Mouse (Mus musculus) spleen, postnatal 10 days (tissue): ENCODE results near the gene Qprt.

Experiments used
- DNase-seq, 2 experiments: peaks; one replicate each; pipeline ENCODE4 v3.0.0; 2021 to 2022; ENCODE audit warnings: low spot score in 2 of 2

Qprt gene

DNA sequence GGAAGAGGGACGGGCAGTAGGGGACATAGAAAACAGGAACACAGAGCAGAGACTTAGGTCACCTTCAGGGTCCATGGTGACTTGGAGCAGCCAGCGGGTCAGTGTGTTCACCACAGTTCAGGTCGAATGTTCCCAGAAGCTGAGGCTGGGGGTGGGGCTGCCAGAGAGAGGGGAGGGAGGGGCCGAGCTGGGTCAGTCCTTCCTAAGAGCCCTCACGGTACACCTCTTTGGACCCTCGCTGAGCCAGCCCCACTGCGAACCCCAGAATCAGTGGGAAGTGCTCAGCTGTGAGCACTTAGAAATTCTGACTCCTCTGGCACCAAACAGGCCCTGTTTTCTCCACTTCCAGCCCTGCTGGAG, at the start of gene Qprt:
Gene Qprt, minus strand, starts transcription at position 316 of the 360 bp plus-strand sequence.
- no peak for DNase-seq

DNA sequence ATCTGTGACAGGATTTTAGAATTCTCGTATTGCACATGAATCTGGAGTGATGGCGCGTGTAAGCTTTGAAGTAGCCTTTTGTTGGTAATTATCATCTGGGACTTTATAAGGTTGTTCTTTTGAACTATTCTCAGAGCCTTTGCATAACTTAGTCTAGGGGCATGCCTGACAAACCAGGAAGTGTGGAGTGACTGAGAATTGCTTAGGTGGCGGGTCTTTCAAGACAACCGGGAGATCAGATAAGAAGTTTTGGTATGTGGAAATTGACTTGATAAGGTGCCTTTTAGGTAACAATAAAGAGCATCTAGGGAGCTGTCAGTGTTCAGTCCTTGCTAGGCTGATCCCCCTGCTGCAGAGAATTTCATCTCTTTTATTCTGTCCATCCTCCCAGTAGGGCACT, 44.5 kb upstream of the Qprt start:
- DNase-seq, result no peak

DNA sequence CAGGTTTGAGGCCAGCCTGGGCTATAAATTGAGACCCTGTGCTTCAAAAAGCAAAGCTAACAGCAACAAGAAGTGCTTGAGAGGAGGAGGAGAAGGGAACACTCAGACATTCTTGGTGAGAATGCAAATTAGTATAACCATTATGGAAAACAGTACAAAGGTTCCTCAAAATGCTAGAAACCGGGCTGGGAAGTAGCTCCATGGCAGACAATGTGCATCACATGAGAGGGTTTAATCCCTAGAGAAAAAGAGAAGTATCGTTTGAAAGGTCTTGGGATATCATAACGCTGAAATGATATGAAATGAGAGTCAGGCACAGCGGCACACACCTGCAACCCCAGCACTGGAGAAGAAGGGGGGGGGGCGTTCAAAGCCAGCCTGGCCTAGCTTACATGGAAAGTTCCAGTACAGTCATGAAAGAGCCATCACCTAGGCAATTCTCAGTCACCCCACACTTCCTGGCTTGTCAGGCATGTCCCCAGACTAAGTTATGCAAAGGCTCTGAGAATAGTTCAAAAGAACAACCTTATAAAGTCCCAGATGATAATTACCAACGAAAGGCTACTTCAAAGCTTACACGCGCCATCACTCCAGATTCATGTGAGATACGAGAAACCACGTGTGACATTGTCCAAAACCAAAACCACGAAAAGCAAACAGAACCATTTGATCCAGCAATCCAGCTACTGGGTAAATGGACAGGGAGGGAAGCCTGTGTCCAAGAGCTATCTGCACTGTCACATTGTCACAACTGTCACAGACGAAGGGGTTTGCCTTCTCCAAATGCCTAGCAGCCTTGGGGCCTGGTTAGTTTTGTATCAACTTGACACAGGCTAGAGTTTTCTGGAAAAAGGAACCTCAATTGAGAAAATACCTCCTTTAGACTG, 43.8 kb upstream of the Qprt start:
- no peak for DNase-seq

DNA sequence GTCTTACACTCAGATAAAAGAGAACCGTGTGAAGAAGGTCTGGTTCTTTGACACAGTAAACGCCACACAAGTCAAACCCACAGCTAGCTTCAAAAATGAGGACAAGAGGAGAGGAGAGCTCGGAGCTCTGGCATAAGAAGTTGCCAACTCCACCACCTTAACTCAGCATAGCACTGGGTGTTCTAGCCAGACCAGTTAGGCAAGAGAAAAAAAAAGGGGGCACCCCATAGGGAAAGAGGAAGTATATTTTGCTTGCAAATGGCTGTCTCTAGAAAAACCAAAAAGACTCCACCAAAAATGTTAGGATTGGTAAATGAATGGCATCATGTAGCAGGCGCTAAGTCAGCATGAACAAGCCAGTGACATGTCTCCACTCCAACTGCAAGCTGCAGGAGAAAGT, 42.0 kb upstream of the Qprt start:
- no peak for DNase-seq

DNA sequence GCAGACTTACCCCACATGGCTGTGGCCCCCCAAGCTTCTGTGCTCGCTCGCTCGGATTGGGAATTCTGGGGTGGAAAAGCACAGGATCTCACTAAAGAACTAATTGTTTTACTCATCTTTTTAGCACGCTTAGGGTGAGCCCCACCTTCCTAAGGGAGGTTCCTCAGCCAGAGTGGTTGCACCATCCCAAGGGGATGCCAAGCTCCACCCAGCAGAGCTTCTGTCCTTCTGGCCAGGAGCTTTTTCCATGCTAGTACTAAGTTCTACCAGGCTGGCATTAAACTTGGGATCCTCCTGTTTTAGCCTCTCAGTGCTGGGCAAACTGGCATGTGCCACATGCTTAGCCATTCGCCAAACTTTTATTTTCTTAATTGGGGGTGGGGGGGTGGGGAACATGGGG, 40.5 kb upstream of the Qprt start:
- DNase-seq, result no peak

DNA sequence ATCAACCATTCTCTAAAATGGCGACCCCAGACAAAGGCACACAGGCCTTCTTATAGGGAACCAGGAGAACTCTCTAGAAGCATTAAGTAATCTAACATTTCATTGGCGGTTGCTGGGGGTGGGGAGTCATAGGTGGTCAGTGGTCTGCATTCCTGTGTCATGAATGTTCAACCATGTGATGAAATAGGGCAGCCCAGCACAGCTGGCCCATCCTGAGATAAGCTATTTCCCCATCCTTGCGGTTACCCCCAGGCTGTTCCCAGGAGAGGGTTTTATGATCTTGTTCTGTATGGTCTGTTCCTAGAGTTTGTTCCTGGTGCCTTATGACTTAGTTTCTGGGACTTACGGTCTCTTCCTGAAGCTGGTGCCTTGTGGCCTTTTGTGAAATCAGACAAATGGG, 35.5 kb upstream of the Qprt start:
- DNase-seq, result no peak

DNA sequence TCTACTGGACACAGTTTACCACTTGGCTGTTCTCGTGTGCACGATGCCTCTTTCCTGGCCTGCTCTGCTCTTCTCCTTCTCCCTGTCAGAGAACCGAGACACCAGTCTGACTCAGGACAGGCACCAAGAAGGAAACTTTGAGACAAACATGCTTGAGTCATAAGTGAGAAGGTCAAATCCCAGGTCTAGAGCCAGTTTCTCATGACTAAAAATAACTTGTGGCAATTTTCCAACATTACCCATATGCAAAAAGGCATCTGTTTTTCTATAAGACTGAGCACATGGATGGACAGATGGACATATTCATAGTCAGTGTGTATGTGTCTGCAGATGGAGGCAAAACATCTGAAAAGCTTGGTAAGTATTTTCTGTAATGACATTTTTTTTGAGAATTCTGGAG, 31.5 kb upstream of the Qprt start:
- no peak for DNase-seq

DNA sequence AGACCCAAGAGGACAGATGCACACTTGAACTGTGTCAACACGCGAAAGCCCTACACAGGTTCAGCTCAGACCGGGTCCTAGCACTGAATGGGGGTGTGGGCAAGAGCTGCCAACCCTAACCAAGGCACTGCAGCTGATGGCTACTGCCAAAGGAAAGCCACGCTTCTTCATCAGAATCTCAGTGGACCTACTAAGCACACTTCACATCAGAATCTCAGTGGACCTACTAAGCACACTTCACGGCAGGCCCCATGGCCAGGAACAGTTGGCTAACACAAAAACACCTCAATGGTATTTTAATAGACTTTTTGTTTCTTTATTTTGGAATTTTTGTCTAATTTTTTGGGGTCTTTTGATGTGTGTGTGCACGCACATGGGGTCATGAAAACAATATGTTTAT, 30.4 kb upstream of the Qprt start:
- no peak for DNase-seq

DNA sequence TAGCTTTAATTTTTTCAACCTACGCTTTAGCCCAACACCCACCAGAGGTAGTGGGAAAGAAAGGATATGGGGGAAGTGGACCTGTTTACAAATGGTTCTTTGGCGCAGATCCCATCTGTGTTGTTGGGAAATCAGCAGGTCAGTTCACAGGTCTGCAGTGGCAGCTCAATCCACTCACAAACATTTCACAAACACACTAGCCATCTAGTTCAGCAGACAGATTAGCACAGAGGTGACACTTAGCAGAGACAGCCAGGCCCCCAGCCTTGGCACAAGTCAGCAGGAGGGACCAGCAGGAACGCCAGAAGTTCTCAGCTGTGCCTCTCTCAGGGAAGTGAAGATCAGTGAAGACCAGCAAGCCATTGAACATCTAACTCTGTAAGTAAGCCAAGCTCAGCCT, 25.9 kb upstream of the Qprt start:
- no peak for DNase-seq

DNA sequence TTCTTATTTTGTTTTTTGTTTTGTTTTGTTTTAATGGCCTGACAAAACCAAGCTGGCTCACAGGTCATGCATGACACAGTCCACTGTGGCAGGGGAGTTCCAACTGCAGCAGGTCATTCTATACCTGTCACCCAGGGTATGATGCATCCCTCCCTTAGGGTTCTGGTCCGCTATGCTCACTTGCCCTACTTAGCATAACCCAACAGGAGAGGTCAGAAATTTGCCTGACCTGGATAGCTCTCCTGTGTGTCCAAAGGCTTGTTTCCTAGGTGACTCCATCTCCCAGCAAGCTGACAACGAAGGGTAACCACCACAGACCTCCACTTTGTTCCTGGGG, 24.2 kb upstream of the Qprt start:
- no peak for DNase-seq

DNA sequence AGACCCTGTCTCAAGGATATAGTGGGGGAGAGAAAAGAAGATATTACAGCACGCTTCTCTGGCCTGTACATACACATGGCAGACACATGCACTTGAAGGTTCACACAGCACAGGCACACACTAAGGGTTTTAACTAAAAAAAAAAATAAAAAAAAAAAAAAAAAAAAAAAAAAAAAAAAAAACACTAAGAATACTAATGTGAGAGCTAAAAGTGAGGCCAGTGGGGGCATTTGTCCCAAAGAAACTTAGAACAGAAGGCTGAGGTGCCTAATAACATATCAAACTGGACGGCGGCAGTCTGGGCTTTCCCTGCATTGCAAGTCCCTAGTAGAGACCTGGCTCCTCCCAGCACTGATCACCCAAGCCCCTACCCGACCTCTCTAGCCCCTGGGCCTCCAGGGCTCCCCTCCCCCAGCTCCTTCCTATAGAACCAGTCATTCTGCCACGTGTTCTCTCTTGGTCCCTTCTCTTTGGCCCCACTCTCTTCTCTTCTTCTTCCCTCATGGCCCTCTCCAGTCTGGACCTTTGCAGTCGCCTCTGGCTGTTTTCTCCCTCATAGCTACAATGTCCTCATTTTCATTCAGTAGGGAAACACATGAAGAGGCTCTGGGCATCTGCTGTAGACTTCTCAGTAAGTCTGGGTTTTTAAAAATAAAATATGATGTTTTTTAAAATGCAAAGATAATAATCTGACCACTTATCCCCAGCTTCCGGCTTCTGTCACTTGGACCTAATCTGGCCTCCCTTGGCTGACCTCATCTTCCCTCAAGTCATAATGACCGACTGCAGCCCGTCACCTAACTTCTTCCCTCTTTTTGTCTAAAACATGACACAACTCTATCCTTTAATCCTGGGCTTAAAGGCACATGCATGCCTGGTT, 23.6 kb upstream of the Qprt start:
- no peak for DNase-seq

DNA sequence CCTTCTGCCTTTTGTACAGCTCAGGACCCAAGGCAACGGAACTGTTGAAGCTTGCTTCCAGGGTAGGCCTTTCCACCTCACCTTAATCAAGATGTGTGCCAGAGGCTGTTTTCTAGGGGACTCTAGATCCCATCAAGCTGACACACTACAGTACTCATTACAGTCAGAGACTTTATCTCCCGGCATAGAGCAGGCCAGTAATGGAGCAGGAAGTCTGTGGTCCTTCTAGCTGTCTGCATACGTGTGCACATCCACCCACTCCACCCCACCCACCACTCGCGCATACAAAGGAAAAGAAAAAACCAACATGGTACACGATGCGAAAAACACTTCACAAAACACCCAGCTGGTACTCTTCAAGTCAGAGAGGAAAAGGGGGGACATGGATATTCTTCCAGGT, 22.4 kb upstream of the Qprt start:
- no peak for DNase-seq

DNA sequence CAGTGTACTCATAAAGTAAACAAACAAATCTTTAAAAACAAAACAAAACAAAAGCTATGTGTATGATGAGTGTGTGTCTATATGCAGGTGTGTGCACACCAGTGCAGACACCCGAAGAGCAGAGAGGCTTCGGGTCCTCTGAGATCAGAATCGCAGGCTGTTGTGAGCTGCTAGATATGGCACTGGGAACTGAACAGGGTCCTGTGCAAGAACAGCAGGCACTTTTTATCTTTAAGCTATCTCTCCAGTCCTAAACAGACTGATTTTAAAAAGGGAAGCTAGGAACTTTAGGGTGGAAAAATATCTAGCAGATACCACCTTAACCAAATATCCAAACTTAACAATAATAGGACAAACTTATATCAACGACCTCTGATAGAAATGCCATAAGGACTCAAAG, 20.6 kb upstream of the Qprt start:
- no peak for DNase-seq

DNA sequence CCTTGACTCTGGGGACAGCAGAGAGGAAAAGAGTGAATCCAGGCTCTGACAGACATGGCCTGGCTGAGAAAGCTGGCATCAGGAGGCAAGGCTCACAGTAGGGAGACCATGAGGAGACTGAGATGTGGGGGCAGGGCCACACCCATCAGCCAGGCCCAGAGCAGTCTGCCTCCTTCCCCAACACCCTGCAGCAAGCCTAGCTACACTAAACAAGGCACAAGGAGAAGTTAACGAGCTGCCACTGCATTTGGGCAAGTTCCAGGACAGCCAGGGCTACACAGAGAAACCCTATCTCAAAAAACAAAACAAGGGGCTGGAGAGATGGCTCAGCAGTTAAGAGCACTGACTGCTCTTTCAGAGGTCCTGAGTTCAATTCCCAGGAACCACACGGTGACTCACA, 20.2 kb upstream of the Qprt start:
- no peak for DNase-seq

DNA sequence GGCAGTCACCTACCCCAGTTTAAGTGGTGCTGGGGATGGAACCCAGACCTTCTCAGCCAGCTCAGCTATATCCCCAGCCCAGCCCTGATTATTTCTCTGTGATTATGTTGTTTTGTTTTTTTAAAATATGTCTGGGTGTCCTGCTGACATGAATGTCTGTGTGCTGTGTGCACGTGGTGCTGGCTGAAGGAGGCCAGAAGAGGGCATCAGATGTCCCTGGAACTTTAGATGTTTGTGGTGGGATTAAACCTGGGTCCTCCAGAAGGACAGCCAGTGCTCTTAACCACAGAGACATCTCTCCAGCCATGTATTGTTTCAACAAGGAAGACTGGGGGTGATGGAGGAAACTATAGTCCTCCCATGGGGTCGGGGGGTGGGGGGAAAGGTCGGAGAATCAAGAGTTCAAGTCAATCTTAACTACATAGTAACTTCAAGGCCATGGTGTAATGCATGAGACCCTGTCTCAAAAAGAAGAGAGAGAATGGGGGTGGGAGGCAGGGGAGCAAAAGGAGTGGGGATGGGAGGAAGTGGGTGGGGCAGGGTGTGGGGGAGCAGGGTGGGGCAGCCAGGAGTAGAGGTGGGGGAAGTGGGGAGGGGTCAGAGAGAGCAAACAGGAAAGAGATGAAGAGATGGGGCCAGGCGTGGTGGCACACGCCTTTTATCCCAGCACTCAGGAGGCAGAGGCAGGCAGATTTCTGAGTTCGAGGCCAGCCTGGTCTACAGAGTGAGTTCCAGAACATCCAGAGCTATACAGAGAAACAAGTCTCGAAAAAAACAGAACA, 18.8 kb upstream of the Qprt start:
- no peak for DNase-seq

DNA sequence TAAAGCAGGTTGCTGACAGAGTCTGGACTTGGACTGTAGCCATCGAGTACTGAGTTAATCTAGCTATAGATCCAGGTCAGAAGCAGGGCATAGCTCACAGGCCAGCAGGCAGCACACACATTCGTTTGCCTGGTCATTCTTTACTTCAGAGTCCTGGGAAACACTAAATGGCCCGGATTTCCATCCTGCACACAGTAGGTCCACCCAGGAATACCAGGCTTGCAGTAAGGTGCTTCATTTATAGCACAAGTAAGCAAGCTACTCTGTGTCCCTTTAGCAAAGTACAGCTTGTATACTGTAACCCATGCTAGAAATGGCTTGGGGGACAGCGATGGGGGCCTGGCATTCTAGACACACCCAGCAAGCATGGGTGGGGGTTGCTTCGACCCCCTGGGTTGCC, 17.5 kb upstream of the Qprt start:
- no peak for DNase-seq

DNA sequence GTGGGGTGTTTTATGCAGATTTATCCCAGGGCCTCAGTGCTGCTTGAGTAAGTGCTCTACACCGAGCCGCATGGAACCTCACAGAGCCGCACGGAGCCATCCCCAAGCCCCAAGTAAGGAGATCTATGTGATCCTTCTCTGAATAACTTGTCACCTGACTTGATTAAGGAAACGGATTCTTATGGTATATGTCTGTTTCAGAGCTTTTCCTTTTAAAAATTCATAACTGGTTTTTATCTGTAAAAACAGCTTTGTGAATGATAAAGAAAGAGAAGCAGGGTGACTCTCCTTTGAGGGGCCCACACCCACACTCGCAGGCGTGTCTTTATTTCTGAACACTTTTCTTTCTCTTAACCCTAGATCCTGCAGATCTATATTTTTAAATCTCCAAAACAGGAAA, 17.1 kb upstream of the Qprt start:
- DNase-seq, result no peak

DNA sequence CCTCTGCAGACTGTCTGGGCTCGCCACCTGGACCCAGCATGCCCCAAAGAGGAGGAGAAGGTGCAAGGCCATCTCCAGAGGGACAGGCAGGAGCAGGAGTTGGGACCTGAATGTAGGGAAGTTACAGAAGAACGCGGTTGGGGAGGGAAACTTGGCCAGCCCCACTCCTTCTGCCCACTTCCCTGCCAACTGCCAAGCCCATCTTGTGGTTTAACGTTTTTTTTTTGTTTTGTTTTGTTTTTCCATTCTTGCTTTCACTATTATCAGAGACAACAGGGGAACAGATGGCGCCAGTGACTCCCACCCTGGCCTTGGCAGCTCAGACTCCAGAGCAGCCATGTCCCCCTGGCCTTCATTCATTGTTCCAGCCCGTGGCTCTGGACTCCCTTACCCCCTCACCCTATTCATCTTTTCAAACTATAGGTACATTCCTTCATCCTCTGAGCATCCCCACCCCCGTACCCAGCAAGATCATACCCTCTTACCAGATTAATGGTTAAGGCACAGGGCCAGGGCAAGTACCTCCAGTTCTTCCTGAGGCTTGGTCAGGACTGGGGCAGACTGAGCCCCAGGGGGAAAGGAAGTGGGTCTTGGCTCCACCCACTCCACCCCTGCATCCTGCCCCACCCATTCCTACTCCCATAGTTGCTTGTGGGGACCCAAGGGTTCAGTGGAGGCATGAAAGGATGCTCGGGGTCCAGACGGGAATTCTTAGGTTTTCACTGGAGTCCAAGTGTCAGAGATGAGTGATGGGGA, 15.4 kb upstream of the Qprt start, which contains the start of gene Spn:
Gene Spn, minus strand, starts transcription at position 562 of the 756 bp plus-strand sequence.
- DNase-seq, result peak; percentile 58 to 61

DNA sequence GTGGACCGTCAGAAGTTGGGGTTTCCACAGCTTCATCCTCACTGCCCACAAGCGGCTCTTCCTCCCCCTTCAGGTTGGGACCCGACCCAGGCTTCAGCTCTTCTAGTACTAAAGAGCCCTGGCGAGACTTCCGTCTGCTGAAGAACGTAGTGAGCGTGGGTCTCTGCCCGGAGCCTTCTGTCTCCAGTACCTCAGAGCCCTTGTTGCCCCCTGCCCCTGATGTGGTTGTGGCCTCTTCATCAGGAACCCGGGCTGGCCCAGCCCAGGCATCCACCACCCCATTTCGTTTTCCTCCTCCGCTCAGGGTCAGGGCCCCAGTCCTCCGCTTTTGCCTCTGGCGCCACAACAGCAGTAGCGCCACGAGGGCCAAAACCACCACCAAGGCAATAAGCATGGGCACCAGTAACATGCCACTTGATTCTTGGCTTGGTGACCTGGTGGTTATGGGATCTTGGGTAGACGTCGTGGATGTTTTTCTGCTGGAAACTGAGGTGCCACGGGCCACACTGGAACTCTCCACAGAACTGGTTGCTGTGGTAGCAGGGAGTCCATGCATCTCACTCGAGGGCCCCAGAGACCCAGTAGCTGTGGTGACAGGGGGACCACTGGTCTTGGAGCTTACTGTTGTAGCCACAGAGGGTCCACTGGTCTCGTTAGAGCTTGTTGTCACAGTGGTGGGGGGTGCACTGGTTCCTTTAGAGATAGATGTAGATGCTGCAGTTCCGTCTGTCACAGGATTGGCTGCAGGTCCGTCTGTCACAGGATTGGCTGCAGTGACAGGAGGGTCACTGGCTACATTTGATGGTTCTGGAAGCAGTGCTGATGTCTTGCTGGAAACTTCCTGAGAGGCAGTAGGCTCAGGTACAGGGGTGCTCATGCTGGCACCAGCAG, 14.4 kb upstream of the Qprt start:
- peak; percentile 46 to 53 for DNase-seq

DNA sequence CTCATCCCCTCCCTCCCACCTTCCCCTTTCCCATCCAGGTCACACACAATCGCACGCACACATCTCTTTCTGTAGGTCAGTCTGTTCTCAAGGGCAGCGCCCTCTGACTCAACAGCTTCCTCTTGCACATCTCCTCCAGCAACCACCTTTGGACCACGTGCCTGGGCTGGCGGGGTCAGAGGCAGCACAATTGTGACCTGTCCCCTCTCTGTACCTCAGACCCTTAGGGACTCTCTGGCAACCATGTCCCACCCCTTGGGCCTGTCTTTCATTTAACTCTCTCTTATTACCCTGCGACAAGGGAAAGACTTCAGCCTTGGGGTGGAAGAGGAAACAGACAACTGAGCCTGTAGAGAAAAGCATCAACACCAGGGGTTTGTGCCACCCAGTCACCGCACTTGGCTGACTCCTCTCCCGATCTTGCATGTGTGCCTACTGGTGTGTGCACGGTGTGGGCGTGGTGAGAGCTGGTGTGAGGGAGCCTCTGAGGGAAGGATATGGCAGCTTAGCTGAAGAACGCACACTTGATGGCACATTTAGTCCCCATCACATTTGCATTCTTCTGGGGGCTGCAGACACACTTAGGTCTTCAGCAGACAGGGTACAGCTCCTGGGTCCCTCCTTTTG, 12.9 kb upstream of the Qprt start:
- peak; percentile 44 to 81 for DNase-seq
